Mouse (Mus musculus) adrenal gland, adult 8-10 months (tissue): ENCODE data around the gene Pigq. TPM values are rescaled to one million over a fixed set of nuclear protein-coding genes. Genes with fewer than 3 reads are reported as not detected.
A peak's percentile ranks its signal among the peaks of the same experiment; 100 is the strongest.

ENCODE experiments used
- DNase-seq: peaks from one replicate; pipeline ENCODE4 v3.0.0; 2022
- total RNA-seq, 4 experiments: library from RNA; stranded (reverse); gene quantifications; 2 replicates each; pipeline ENCODE4 v1.2.4; 2022

Pigq gene
- total RNA-seq, 4 experiments from 2014 or later: 101 to 126 (median 111) TPM

- DNase-seq: no peak
These were observed 22.6 kb downstream of the Pigq start for GRCm38 (mm10) chr17:25922120-25922519.

- DNase-seq: peak; percentile 100
These were observed 24.7 kb downstream of the Pigq start for GRCm38 (mm10) chr17:25919786-25920642.

GRCm38 (mm10) chr17:25919144-25919785 lies 25.5 kb downstream of the Pigq start, which contains the start of gene Rab40c:
Gene Rab40c (minus strand): TSS chr17:25919727.
- DNase-seq: no peak

GRCm38 (mm10) chr17:25918037-25918750 lies 26.5 kb downstream of the Pigq start:
- DNase-seq: no peak

- peak; percentile 86 for DNase-seq
These were observed 27.6 kb downstream of the Pigq start for GRCm38 (mm10) chr17:25916931-25917647.

- peak; percentile 29 for DNase-seq
These were observed 30.4 kb downstream of the Pigq start for GRCm38 (mm10) chr17:25914295-25914694.

GRCm38 (mm10) chr17:25913877-25914275 lies 30.9 kb downstream of the Pigq start:
- DNase-seq: no peak

GRCm38 (mm10) chr17:25913186-25913876 lies 31.4 kb downstream of the Pigq start:
- peak; percentile 58 for DNase-seq

- DNase-seq: peak; percentile 79
These were observed 32.9 kb downstream of the Pigq start for GRCm38 (mm10) chr17:25911816-25912215.

GRCm38 (mm10) chr17:25907640-25908039 lies 37.1 kb downstream of the Pigq start:
- DNase-seq: no peak

- DNase-seq: no peak
These were observed 41.7 kb downstream of the Pigq start for GRCm38 (mm10) chr17:25903061-25903460.

- DNase-seq: no peak
These were observed 44.5 kb downstream of the Pigq start for GRCm38 (mm10) chr17:25900193-25900592.

- DNase-seq: no peak
These were observed 48.8 kb downstream of the Pigq start for GRCm38 (mm10) chr17:25895891-25896290.

GRCm38 (mm10) chr17:25895415-25895814 lies 49.3 kb downstream of the Pigq start:
- DNase-seq: no peak

- no peak for DNase-seq
These were observed 50.6 kb downstream of the Pigq start for GRCm38 (mm10) chr17:25893975-25894617.

- DNase-seq: no peak
These were observed 55.9 kb downstream of the Pigq start for GRCm38 (mm10) chr17:25888837-25889236.

GRCm38 (mm10) chr17:25887467-25887866 lies 57.3 kb downstream of the Pigq start:
- DNase-seq: no peak

- DNase-seq: no peak
These were observed 57.9 kb downstream of the Pigq start for GRCm38 (mm10) chr17:25886806-25887205.

GRCm38 (mm10) chr17:25885636-25886035 lies 59.1 kb downstream of the Pigq start:
- DNase-seq: no peak

GRCm38 (mm10) chr17:25883824-25884223 lies 60.9 kb downstream of the Pigq start:
- no peak for DNase-seq

GRCm38 (mm10) chr17:25883268-25883667 lies 61.5 kb downstream of the Pigq start:
- DNase-seq: no peak
